Mouse (Mus musculus): ENCODE results near the gene Dis3l. TPM values are rescaled to one million over a fixed set of nuclear protein-coding genes. Genes with fewer than 3 reads are reported as not detected.

Dis3l gene
- polyA plus RNA-seq (2017; shearing (Covaris generic)): 10 to 100 TPM in 1 of 2 experiments, 1 to 10 TPM in 1; 9.4 to 12.5 TPM

DNA sequence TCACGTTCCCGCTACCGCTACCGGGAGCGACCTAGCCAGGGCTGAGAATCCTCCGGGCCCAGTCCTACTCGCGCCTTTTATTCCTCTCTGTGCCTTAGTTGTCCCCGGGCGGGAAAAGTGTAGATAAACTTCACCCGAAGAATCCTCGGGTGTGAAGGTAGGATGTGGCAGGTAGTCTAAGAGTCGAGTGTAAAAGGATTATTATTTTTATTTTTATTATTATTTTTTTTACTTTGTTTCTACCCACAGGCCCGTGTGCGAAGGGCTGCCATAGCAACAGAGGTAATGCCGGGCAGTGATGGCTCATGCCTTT is at the start of gene Dis3l:
Dis3l (minus strand) TSS at position 35 of the 313 bp plus-strand sequence.
- no peak for ATAC-seq

DNA sequence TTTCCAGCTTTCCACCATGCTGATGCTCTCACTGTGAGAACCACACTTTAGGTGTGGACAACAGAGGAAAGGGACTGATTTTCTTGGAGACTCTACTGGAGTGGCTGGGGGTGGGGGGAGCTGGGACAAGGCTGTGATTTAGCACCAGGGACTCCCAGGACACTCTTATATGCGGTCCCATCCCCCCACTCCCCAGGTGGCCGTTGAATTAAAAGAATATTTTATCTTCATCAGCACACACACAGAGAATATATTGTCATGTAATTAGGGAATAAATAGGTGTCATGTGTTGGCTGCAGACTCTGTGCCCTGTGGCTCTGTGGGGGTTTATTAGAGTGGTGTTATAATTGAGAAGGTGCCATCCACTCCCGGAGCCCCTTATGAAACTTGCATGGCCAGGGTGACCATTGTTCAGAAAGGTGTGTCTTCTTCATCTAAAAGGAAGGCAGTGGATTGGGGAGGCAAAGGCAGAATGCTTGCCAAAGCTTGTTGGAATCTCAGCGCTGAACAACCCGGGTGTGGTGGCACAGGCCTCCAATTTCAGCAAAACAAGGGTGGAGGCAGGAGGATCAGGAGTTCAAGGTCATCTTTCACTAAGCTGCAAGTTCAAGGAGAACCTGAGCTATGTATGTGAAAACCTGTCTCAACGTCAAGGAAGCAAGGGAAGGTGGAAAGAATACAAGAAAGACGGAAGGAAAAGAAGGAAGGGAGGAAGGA is 48.6 kb upstream of the Dis3l start:
- ATAC-seq: no peak

GRCm38 (mm10) chr9:64386466-64387211 is 45.6 kb upstream of the Dis3l start:
- ATAC-seq: no peak

GRCm38 (mm10) chr9:64385511-64386465 is 44.7 kb upstream of the Dis3l start, which contains the start of gene Megf11:
Gene Megf11, plus strand, starts transcription at chr9:64385626.
- no peak for ATAC-seq

GRCm38 (mm10) chr9:64383021-64383788 is 42.1 kb upstream of the Dis3l start:
- no peak for ATAC-seq

GRCm38 (mm10) chr9:64376380-64376779 is 35.3 kb upstream of the Dis3l start:
- ATAC-seq: no peak

DNA sequence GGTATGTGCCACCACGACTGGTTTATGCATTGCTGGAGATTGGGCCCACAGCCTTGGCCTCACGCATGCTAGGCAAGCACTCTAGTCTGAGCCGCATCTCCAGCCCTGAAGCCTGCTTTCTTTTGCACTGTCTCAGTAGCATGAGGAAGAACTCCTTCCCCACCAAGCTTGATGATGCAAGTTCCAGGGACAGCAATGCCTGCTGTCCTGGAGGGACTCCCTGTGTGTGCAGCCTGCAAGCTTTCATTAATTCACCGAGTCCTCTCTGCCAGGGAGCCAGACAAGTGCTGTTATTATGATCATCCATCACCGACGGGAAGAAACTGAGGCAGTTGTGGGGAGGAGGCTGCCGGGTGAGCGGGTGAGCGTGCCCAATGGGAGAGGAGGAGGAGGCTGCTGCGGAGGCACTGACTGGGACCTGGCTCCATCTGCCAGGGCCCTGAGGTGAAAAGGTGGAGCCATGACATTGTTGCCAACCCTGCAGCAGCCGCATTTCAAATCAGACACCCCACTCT is 30.3 kb upstream of the Dis3l start:
- no peak for ATAC-seq

DNA sequence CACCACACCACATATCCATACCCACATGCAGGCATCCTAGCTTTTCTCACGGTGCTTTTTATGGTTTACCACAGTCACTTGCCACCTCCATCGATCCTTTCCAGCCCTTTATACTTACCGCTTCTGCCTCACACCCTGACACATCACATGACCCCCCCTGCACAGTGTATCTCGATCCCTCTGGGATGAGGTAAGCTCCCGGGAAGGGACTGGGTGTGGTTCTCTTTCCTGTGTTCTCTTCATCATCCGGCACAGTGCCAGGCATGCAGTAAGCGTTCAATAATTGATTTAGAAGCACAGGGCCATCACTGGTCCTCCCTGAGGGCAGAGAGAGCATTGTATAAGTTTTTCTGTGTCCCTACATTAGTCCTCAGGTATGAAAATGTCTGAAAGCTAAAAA is 28.8 kb upstream of the Dis3l start:
- ATAC-seq: no peak

GRCm38 (mm10) chr9:64361231-64361950 is 20.3 kb upstream of the Dis3l start:
- ATAC-seq: no peak

DNA sequence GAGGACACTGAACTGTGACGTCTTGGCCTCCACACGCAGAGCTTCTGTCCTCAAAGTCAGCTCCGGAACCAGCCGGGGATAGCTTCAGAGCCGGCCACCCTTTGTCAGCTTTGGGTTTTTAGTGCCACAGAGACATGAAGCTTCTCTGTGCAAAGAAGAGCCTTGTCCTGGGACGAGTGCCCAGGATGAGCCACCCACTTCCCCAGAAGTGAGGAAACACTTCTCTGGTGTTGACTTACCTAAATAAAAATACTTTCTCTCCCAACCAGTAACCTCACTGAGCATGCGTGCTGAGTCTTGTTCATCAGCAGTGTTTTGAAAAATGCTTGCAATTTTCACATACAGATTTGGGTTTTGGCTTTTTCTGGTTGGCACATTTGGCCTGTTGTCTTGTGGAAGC is 14.5 kb upstream of the Dis3l start:
- no peak for ATAC-seq

- no peak for ATAC-seq
Measured at GRCm38 (mm10) chr9:64351191-64351590, 10.1 kb upstream of the Dis3l start.

DNA sequence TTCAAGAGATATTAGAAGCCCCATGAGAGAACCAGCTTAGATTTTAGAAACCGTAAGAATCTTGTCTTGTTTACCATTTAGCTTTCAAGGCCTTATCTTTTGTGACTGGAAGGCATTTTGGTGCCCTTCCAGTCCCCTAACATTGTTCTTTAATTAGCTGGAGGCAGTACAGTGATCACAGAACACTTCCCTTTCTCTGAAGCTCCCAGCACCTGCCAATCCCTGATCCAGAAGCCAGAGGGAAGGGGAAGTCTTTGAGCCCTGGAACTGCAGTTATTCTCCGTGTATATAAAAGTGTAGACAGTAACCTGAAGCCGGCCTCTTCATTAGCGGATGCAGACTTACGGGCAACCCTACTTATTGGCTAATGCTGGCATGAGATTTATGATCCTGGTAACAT is 8.4 kb upstream of the Dis3l start:
- ATAC-seq: no peak

GRCm38 (mm10) chr9:64347377-64347776 is 6.3 kb upstream of the Dis3l start:
- no peak for ATAC-seq

DNA sequence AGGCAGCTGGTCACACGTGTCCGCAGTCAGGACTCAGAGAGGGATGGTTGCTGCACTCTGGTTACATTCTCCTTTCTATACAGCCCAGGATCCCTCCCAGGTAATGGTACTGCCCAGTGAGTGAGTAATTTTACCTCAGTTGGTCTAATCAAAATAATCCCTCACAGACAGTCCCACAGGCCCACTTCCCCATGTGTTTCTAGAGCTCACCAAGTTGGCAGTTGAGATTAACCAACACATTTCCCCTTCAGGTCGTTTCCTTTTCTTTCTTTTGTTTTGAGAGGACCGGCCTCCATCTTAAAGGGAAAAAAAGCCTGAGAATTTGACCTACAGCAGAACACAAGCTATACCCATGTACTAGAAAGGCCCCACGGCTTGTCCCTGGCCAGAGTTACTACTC is 4.8 kb upstream of the Dis3l start:
- ATAC-seq: no peak

DNA sequence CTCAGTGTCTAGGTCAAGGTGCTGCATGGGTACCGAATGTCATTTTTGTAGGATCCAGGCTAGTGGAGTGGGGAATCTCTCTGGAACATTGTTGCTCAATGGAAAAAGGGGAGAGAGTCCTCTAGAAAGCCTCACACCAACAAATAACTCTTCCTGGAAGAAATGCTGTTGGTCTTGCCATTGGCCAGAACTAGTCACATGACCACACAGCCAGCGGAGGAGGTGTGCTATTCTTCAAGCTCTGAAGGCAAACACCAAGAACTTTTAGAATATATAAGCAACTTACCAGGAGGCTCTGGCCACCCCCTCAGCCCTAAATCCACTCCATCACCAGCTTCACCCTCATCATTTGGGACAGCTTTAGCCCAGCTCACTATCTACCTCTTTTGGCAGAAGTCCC is 2.6 kb upstream of the Dis3l start:
- no peak for ATAC-seq

- no peak for ATAC-seq
Measured at GRCm38 (mm10) chr9:64341671-64342070, 583 bp upstream of the Dis3l start.

- peak; percentile 68 for ATAC-seq
Measured at GRCm38 (mm10) chr9:64340351-64341253, 486 bp downstream of the Dis3l start.

DNA sequence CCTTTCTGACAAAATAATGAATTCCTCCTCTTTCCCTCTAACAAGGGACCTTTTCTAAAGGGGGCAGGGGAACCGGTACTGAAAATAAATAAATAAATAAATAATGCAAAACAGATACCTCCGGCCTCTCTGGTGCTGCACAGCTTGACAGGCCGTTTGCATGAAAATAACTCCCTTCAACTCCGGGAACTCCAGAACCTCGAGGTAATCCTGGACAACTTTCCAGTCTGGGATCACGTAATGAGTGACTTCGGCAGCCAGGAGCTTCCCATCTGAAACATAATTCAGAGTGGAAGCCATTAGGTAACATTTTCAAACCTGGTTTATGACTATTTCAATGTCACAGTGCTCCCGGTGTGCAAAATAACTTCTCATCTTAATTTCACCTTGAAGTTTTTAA is 1.7 kb downstream of the Dis3l start:
- no peak for ATAC-seq

DNA sequence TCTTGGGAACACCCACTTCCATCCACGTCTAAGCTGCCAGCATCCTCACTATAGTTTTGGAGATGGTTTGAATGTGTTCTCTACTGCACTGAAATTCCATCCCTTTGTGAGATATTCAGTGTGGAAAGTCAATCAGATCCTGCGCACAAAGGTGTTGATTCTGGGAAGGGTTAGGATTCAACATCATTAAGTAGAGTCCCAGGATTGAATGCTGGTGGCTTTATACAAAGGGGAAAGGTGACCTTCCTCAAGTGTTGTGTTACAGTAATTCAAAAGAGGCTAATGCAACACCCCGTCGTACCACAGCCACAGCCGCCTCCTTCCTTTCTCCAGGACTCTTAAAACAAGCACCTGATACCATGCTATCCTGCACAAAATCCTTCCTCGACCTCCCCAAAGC is 5.3 kb downstream of the Dis3l start:
- ATAC-seq: no peak

- ATAC-seq: no peak
Measured at GRCm38 (mm10) chr9:64323976-64324375, 17.1 kb downstream of the Dis3l start.

All from CD4-positive, CD25-positive, alpha-beta regulatory T cell, adult 4 months (primary cell).